Mouse (Mus musculus) midbrain, postnatal 0 days (tissue): ENCODE results near the gene Zfand3. TPM values are rescaled to one million over a fixed set of nuclear protein-coding genes. Genes with fewer than 3 reads are reported as not detected.
A peak's percentile ranks its signal among the peaks of the same experiment; 100 is the strongest.

Experiments used
- ATAC-seq: fragments of 200-750 bp; cut with Nextera tagmentation; 2 replicates; pipeline ENCODE4 v1.8.0; 2017; ENCODE audit warnings: moderate number of reproducible peaks, mild to moderate bottlenecking, moderate TSS enrichment, moderate library complexity; ENCODE audit not compliant: low FRiP score
- DNase-seq: peaks from one replicate; pipeline ENCODE4 v3.0.0-alpha.2; 2015; ENCODE audit warnings: low spot score
- H3K27ac ChIP-seq: fragments of 300-500 bp; sonication (generic); 2 replicates; pipeline ENCODE4 v1.5.1; 2014; ENCODE audit warnings: low read depth, mild to moderate bottlenecking, low read length, mixed read lengths
- H3K27me3 ChIP-seq: fragments of 300-500 bp; sonication (generic); 2 replicates; pipeline ENCODE4 v1.6.1; 2014; ENCODE audit warnings: low read length, control low read depth, mixed read lengths; ENCODE audit not compliant: insufficient read depth
- H3K36me3 ChIP-seq: fragments of 300-500 bp; sonication (generic); 2 replicates; pipeline ENCODE4 v1.6.1; 2014; ENCODE audit warnings: low read length, control low read depth, mixed read lengths; ENCODE audit not compliant: insufficient read depth
- H3K4me1 ChIP-seq: fragments of 300-500 bp; sonication (generic); 2 replicates; pipeline ENCODE4 v1.6.1; 2014; ENCODE audit warnings: mild to moderate bottlenecking, control low read depth, antibody characterized with exemption, low read length, mixed read lengths; ENCODE audit not compliant: insufficient read depth
- H3K4me2 ChIP-seq: fragments of 300-500 bp; sonication (generic); 2 replicates; pipeline ENCODE4 v1.6.1; 2014; ENCODE audit warnings: low read depth, mild to moderate bottlenecking, low read length, mixed read lengths; ENCODE audit not compliant: poor library complexity, severe bottlenecking
- H3K4me3 ChIP-seq: fragments of 300-500 bp; sonication (generic); 2 replicates; pipeline ENCODE4 v1.5.1; 2014; ENCODE audit warnings: low read depth, mild to moderate bottlenecking, low read length, moderate library complexity
- H3K9ac ChIP-seq: fragments of 300-500 bp; sonication (generic); replicated peaks from 2 replicates; pipeline ENCODE4 v1.6.1; 2014; ENCODE audit warnings: mild to moderate bottlenecking, low read length, moderate library complexity, mixed read lengths; ENCODE audit not compliant: poor library complexity, severe bottlenecking
- H3K9me3 ChIP-seq: fragments of 300-500 bp; sonication (generic); 2 replicates; pipeline ENCODE4 v1.6.1; 2016; ENCODE audit warnings: low read length, control low read depth
- CTCF ChIP-seq: IDR thresholded peaks from 2 replicates; pipeline ENCODE4 v1.5.1; 2016; ENCODE audit warnings: antibody characterized with exemption, mild to moderate bottlenecking
- WGBS: fragments of 180-500 bp; shearing (Covaris S2); extraction: QIAGEN DNeasy Blood & Tissue Kit; methylation state at CpG from one replicate; pipeline ENCODE4 v1.1.7; 2014; 5-methylcytosine and 5-hydroxymethylcytosine counted together
- polyA plus RNA-seq: library from polyadenylated mRNA; unstranded; fragments of >200 nt; fragmentation: Nextera tagmentation; extraction: Ambion mirVana; gene quantifications from 2 replicates; pipeline ENCODE4 v1.2.1, GENCODE M21; 2015
- total RNA-seq: library from RNA; depleted of rRNA; stranded (reverse); fragments of >200 nt; gene quantifications from 2 replicates; pipeline ENCODE4 v1.2.3, GENCODE M21; 2014

Zfand3 gene
- total and polyA plus RNA-seq, 2 experiments from 2014 or later: 41.3 to 72.2 TPM

DNA sequence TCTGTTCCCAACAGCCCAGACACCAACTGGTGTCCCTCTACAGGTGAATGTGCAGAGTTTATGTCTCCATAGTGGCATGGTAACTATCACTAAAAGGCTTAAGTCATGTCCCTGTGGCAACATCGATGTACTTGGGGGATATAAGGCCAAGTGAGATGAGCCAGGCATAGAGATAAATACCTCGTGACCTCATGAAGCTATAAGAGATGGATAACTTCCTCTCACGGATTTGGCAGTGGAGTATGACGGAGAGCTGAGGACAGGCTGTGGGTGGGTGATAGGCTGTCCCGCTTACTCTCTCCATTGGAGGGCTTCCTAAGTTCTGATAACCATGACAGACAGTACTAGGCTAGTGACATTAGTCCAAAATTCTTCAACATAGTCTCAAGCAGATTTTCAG, 208.8 kb downstream of the Zfand3 start:
- Histone ChIP-seq H3K27me3 (no peaks in the 10 kb centered on the region), H3K9ac (no peak overlapping the region), H3K4me3 (no peak overlapping the region), H3K4me2 (no peak overlapping the region), H3K36me3 (peaks cover 16% of the 10 kb centered on the region), H3K4me1 (no peaks in the 10 kb centered on the region), H3K27ac (no peak overlapping the region), H3K9me3 (no peaks in the 10 kb centered on the region)
- TF ChIP-seq CTCF: no peak
- ATAC-seq (no peak), DNase-seq (no peak)
- 93% methylated on average over 5 of the region's 5 CpGs for WGBS

DNA sequence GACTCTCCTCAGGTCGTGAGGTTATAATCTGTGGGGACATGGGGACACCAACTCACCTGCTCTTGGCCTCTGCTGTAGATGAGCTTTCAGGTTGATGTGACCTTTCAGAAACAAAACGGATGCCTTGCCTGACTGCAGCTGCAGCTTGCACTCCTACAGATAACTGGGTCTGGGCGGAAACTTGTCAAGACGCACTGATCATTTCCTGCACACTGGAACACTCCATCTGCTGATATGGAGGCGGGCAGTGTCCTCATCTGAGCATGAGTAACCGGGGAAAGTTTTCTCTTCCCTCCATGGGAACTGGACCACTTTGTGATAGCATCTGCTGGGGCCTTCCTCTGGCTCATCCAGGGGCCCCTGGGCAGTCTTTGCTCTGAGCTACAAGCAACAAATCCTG, 209.9 kb downstream of the Zfand3 start:
- Histone ChIP-seq H3K27me3 (no peaks in the 10 kb centered on the region), H3K9me3 (no peaks in the 10 kb centered on the region), H3K4me1 (no peaks in the 10 kb centered on the region), H3K4me3 (no peak overlapping the region), H3K9ac (no peak overlapping the region), H3K27ac (no peak overlapping the region), H3K4me2 (no peak overlapping the region), H3K36me3 (peaks cover 15% of the 10 kb centered on the region)
- DNase-seq: no peak
- no peak for ATAC-seq
- no peak for TF ChIP-seq CTCF
- 88% methylated on average over 6 of the region's 6 CpGs for WGBS

DNA sequence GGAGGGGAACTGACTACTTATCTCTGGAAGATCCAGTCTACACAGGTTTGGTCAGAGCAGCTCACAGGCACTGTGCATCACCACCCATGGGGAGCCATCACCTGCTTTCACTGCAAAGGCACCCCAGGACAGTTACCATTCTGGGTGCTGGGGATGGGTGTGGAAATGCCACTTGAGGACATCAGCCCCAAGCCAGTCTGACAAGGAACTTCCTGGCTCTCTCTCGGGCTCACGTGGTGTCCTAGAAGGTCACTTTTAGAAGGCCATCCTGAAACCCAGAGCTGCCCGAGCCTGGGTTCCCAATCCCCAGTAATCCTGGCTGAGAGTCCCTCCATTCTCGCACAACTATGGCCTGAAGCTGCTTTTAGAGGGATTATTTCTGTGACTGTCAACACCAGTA, 211.2 kb downstream of the Zfand3 start:
- Histone ChIP-seq H3K9me3 (no peaks in the 10 kb centered on the region), H3K4me3 (no peak overlapping the region), H3K36me3 (peaks cover 16% of the 10 kb centered on the region; the same call in 1 of the 2 replicates), H3K27me3 (no peaks in the 10 kb centered on the region), H3K4me1 (no peaks in the 10 kb centered on the region), H3K4me2 (no peak overlapping the region), H3K9ac (no peak overlapping the region), H3K27ac (no peak overlapping the region)
- WGBS: 57% methylated on average over 4 of the region's 4 CpGs
- DNase-seq (no peak), ATAC-seq (no peak)
- no peak for TF ChIP-seq CTCF

DNA sequence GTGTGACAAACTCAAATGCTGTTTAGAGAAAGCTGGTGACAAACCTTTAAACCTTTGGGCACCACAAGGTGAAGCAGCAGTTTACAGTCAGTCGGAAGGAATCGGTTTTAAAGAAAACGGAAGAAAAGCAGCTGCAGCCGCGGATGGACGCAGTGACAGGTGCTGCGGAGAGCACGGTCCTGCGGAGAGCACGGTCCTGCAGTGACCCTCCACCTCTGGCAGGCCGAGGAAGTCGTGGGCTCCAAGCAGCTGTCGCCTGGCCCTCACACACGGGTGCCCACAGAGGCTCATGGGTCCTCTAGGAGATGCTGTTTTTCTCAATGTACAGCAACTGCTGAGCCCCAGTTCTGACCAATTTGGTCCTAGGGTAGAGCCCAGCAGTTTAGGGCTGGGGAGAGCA, 217.1 kb downstream of the Zfand3 start:
- DNase-seq (no peak), ATAC-seq (no peak)
- H3K27ac ChIP-seq: no peak overlapping the region
- no peak overlapping the region for H3K4me2 ChIP-seq
- 76% methylated on average over 14 of the region's 14 CpGs for WGBS
- TF ChIP-seq CTCF: no peak
- H3K9me3 ChIP-seq: no peaks in the 10 kb centered on the region
- peaks cover 12% of the 10 kb centered on the region; the same call in 1 of the 2 replicates for H3K36me3 ChIP-seq
- H3K4me1 ChIP-seq: peaks cover 17% of the 10 kb centered on the region
- H3K9ac ChIP-seq: no peak overlapping the region
- H3K27me3 ChIP-seq: no peaks in the 10 kb centered on the region
- H3K4me3 ChIP-seq: no peak overlapping the region

DNA sequence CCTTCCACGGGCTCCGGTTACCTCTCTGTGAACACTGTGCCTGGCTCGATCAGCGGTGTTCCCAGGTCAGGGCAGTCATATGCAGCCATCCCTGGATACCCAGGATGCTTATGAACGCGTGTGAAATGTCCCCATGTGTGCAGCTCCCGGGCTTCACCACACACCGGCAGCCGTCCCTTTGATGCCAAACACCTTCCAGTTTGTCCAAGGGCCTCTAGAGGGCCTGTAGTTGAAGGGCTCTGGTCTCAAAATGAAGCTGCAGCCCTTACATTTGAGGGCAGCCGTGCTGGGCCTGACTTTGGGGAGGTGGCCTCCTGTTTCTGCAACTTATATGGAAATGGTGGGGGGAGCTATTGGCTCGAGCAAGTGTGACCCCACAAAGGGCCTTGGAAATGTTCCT, 217.8 kb downstream of the Zfand3 start:
- ATAC-seq (no peak), DNase-seq (no peak)
- WGBS: 65% methylated on average over 11 of the region's 11 CpGs
- Histone ChIP-seq H3K36me3 (peaks cover 12% of the 10 kb centered on the region; the same call in 1 of the 2 replicates), H3K9ac (no peak overlapping the region), H3K4me1 (peaks cover 17% of the 10 kb centered on the region), H3K9me3 (no peaks in the 10 kb centered on the region), H3K27ac (no peak overlapping the region), H3K27me3 (no peaks in the 10 kb centered on the region), H3K4me2 (no peak overlapping the region), H3K4me3 (no peak overlapping the region)
- peak; percentile 54 for TF ChIP-seq CTCF

DNA sequence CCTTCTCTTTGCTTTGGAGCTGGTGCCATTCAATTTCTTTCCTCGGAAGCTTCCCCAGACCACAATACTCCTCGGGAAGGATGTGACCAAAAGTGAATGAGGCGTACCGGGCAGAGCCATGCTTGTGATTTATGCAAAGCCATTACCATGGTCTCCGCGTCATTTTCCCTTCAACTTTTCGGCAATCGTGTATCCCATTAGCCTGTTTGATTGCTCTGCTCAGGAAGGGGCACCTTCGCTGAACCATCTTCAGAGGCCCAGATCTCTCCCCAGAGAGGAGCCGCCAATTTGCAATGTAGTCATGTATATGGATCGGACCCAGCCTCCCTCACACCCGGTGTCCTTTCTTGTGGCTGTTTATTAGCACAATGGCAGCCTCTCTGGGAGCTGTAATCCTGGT, 218.3 kb downstream of the Zfand3 start:
- peaks cover 17% of the 10 kb centered on the region for H3K4me1 ChIP-seq
- H3K4me2 ChIP-seq: no peak overlapping the region
- DNase-seq (no peak), ATAC-seq (no peak)
- no peak overlapping the region for H3K27ac ChIP-seq
- H3K36me3 ChIP-seq: peaks cover 8% of the 10 kb centered on the region; the same call in 1 of the 2 replicates
- H3K9me3 ChIP-seq: no peaks in the 10 kb centered on the region
- H3K4me3 ChIP-seq: no peak overlapping the region
- no peak overlapping the region for H3K9ac ChIP-seq
- TF ChIP-seq CTCF: no peak
- no peaks in the 10 kb centered on the region for H3K27me3 ChIP-seq
- 25% methylated on average over 12 of the region's 12 CpGs for WGBS
